Mouse (Mus musculus) urinary bladder, postnatal 36 days (tissue): ENCODE results near the gene Atmin.

Experiments used
- DNase-seq, 2 experiments: peaks; one replicate each; pipeline ENCODE4 v3.0.0; 2022; ENCODE audit warnings: low spot score in 2 of 2, mixed read lengths in 1 of 2

The Atmin gene

GRCm38 (mm10) chr8:116951369-116951768 lies 8.2 kb downstream of the Atmin start:
- DNase-seq: no peak

GRCm38 (mm10) chr8:116951778-116952177 lies 8.6 kb downstream of the Atmin start:
- DNase-seq: no peak

DNA sequence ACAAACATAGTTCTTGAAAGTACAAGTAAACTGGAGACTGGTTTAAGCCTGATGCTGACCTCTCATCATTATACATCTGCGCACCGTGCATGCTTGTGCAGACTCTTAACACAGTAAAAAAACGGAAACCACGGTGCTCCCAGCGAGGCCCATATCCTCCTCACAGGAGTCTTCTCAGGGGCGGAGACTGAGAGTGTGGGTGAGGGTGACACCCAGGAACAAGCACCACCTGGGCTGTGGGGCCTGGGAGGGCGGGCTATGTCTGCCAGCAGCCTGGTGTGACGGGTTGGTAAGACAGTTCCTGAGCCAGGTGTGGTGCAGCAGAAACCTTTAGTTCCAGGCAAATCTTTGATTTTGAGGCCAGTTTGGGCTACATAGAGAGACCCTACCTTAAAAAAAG lies 9.2 kb downstream of the Atmin start:
- no peak for DNase-seq

- DNase-seq: no peak
These were observed 11.2 kb downstream of the Atmin start for GRCm38 (mm10) chr8:116954415-116954814.

- DNase-seq: no peak
These were observed 26.3 kb downstream of the Atmin start for GRCm38 (mm10) chr8:116969531-116969930.

DNA sequence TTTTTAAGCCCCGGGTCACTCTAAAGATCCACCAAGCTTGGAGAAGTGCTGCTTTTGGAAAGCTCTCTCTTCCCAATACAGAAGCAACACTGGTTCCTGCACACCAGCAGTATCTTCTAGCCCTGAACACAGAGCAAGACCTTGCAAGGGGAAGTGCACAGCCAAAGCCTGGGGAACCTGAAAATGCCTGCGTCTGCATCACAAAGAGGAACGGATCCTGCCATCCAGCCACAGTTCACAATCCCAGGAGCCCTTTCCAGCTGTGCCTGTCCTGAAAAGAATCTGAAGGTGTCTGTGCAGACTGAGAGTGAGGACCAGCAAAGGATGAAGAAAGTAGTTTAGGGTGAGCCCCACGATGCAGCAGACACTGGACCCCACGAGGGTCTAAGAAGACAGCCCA lies 31.9 kb downstream of the Atmin start:
- no peak for DNase-seq

- no peak for DNase-seq
These were observed 32.4 kb downstream of the Atmin start for GRCm38 (mm10) chr8:116975606-116976005.

- DNase-seq: no peak
These were observed 34.9 kb downstream of the Atmin start for GRCm38 (mm10) chr8:116978052-116978451.

DNA sequence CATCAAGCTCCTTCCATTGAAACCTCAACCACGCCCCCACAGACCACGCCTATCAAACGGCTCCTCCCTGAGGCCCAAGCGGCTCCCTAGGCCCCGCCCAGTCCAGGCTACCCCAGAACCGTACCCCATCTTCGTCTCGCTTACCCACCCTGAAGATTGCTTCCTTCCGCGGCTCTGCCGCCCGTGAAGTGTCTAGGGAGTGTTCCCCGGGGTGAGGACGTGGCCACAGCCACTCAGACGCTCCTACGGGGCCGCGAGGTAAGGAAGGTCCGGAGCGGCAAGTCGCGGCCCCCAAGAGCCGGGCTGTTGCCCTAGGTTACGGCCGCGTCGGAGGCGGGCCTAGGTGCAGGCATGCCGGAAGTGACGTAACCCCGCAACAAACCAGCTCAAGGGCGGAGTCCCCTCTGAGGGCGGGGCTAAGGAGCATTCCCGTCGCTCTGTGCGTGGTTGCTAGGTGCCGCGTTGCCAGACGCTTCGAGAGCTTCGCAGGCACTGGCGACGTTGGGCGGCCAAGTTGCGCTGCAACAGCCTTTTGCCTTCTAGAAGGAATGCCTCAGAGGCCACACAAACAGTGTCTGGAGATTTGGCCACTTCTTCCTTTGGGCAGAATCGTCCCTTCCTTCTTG lies 35.6 kb downstream of the Atmin start, which contains the start of gene 1700030J22Rik:
Gene 1700030J22Rik, minus strand, starts transcription at position 329 of the 626 bp plus-strand sequence.
- peak; percentile 98 to 99 for DNase-seq

- DNase-seq: peak; percentile 19 to 31
These were observed 36.9 kb downstream of the Atmin start for GRCm38 (mm10) chr8:116980117-116980516.

- DNase-seq: no peak
These were observed 46.6 kb downstream of the Atmin start for GRCm38 (mm10) chr8:116989842-116990241.

- DNase-seq: no peak
These were observed 48.0 kb downstream of the Atmin start for GRCm38 (mm10) chr8:116991241-116991640.

DNA sequence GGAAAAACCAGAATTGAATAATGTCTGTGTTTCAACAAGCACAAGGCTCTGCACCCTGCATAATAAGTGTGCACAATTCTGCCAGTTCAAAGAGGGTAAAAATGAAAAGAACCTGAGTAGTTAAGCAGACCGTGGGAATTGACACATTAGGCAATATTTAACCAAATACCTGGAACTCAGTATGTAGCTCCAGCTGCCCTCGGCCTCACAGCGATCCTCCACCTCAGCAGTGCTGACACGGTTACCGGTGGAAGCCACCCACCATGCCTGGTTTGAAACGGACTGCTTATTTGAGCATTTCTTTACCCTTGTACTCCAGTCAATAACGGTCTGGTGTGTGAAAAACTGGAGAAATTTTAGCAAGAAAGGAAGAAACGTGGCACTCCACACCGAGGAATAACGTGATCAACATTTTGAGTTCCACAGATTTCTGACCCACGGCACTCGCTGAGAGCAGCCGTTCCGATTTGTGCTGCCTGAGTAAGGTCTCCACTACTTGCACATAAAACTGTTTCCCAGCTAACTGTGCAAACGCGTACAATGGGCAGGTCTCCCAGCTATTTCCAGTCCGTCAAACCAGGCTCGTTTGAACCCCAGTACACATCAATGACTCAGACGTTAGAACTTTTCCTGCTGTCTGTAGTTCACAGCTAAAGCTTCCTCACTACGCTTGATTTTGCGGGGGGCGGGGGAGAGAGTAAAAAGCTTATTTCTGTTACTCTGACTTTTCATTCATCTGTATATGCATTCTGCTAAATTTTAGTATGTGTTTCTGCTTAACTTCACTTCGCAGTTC lies 49.2 kb downstream of the Atmin start:
- DNase-seq: no peak

- DNase-seq: peak; percentile 98 to 99
These were observed 50.1 kb downstream of the Atmin start, which contains the start of gene Gcsh for GRCm38 (mm10) chr8:116993095-116993867. TSS of gene Gcsh (minus strand) at chr8:116993537.

GRCm38 (mm10) chr8:116994016-116994716 lies 51.0 kb downstream of the Atmin start:
- no peak for DNase-seq
